Mouse (Mus musculus) left cerebral cortex, adult 9 months (tissue): ENCODE measurements around the gene Smg7.

Experiments
- DNase-seq, 2 experiments: peaks; one replicate each; pipeline ENCODE4 v3.0.0; 2022; ENCODE audit warnings: low spot score in 2 of 2

The Smg7 gene

GRCm38 (mm10) chr1:152808392-152808680 lies 94.1 kb downstream of the Smg7 start:
- DNase-seq = no peak

GRCm38 (mm10) chr1:152807619-152808391 lies 94.6 kb downstream of the Smg7 start:
- no peak for DNase-seq

GRCm38 (mm10) chr1:152804907-152805306 lies 97.5 kb downstream of the Smg7 start:
- DNase-seq = no peak

GRCm38 (mm10) chr1:152800633-152801176 lies 101.7 kb downstream of the Smg7 start:
- DNase-seq = no peak

- no peak for DNase-seq
These were observed 102.5 kb downstream of the Smg7 start, which contains the start of gene Ncf2 for GRCm38 (mm10) chr1:152799897-152800296. Ncf2 (plus strand) TSS chr1:152800194.

GRCm38 (mm10) chr1:152798125-152798524 lies 104.3 kb downstream of the Smg7 start:
- DNase-seq = no peak

- no peak for DNase-seq
These were observed 105.7 kb downstream of the Smg7 start for GRCm38 (mm10) chr1:152796683-152797263.

GRCm38 (mm10) chr1:152795688-152796255 lies 106.7 kb downstream of the Smg7 start:
- no peak for DNase-seq

GRCm38 (mm10) chr1:152793495-152794130 lies 108.8 kb downstream of the Smg7 start:
- DNase-seq = no peak

GRCm38 (mm10) chr1:152792736-152793494 lies 109.5 kb downstream of the Smg7 start:
- DNase-seq = peak; percentile 37 to 42

GRCm38 (mm10) chr1:152791269-152791668 lies 111.2 kb downstream of the Smg7 start:
- DNase-seq = no peak

GRCm38 (mm10) chr1:152790821-152791220 lies 111.6 kb downstream of the Smg7 start:
- DNase-seq = no peak

GRCm38 (mm10) chr1:152790254-152790653 lies 112.2 kb downstream of the Smg7 start:
- DNase-seq = peak in 1 of 2 experiments; percentile 30

GRCm38 (mm10) chr1:152788121-152788660 lies 114.3 kb downstream of the Smg7 start:
- DNase-seq = no peak
